Mouse (Mus musculus) liver, embryonic 14.5 days (tissue): Measurements from ENCODE around the gene Rnf7. TPM values are rescaled to one million over a fixed set of nuclear protein-coding genes. Genes with fewer than 3 reads are reported as not detected.

Experiments
- ATAC-seq: fragments of 200-750 bp; cut with Nextera tagmentation; 2 replicates; pipeline ENCODE4 v1.8.0; 2017; ENCODE audit warnings: moderate number of reproducible peaks, mild to moderate bottlenecking, moderate library complexity; ENCODE audit not compliant: insufficient read depth
- DNase-seq, 3 experiments: peaks; one replicate each; pipeline ENCODE4 v3.0.0-alpha.2; 2012 to 2013; ENCODE audit warnings: low read depth in 3 of 3, low spot score in 3 of 3
- H3K27ac ChIP-seq: fragments of 300-500 bp; sonication (generic); 2 replicates; pipeline ENCODE4 v1.5.1; 2014; ENCODE audit warnings: moderate library complexity, mild to moderate bottlenecking, control low read depth, inconsistent platforms
- H3K27me3 ChIP-seq: fragments of 300-500 bp; sonication (generic); 2 replicates; pipeline ENCODE4 v1.6.1; 2014; ENCODE audit warnings: mild to moderate bottlenecking, low read length, moderate library complexity; ENCODE audit not compliant: control insufficient read depth, insufficient read depth
- H3K36me3 ChIP-seq: fragments of 300-500 bp; sonication (generic); replicated peaks from 2 replicates; pipeline ENCODE4 v1.6.1; 2014; ENCODE audit warnings: low read depth; ENCODE audit not compliant: control insufficient read depth, insufficient read depth
- H3K4me1 ChIP-seq, 2 experiments: fragments of 200-500 bp in 1 of 2; fragments of 300-500 bp in 1 of 2; sonication (generic) in 1 of 2; replicated peaks; 2 replicates each; pipeline ENCODE4 v1.6.1; 2012 to 2014; ENCODE audit warnings: antibody characterized with exemption in 1 of 2, inconsistent platforms in 1 of 2, low read length in 1 of 2; ENCODE audit not compliant: control insufficient read depth in 2 of 2, insufficient read depth in 2 of 2
- H3K4me2 ChIP-seq: fragments of 300-500 bp; sonication (generic); 2 replicates; pipeline ENCODE4 v1.6.1; 2014; ENCODE audit warnings: low read depth, mild to moderate bottlenecking, control low read depth, moderate library complexity
- H3K4me3 ChIP-seq, 2 experiments: fragments of 200-500 bp in 1 of 2; fragments of 300-500 bp in 1 of 2; sonication (generic) in 1 of 2; 2 replicates each; pipeline ENCODE4 v1.5.1; 2012 to 2014; ENCODE audit warnings: low read depth in 2 of 2, low read length in 2 of 2, mild to moderate bottlenecking in 2 of 2, control low read depth in 1 of 2, inconsistent platforms in 1 of 2, moderate library complexity in 1 of 2; ENCODE audit not compliant: insufficient read depth in 1 of 2
- H3K9ac ChIP-seq: fragments of 300-500 bp; sonication (generic); replicated peaks from 2 replicates; pipeline ENCODE4 v1.6.1; 2014; ENCODE audit warnings: mild to moderate bottlenecking, control low read depth, moderate library complexity
- H3K9me3 ChIP-seq: fragments of 300-500 bp; sonication (generic); 2 replicates; pipeline ENCODE4 v1.6.1; 2016; ENCODE audit warnings: low read length, mixed read lengths; ENCODE audit not compliant: control insufficient read depth
- CTCF ChIP-seq: IDR thresholded peaks from 2 replicates; pipeline ENCODE4 v1.5.1; 2016; ENCODE audit warnings: antibody characterized with exemption, low read depth, control low read depth
- EP300 ChIP-seq: IDR thresholded peaks from 2 replicates; pipeline ENCODE4 v1.6.1; 2016; ENCODE audit warnings: antibody characterized with exemption, low read depth
- WGBS: fragments of 180-500 bp; shearing (Covaris S2); extraction: QIAGEN DNeasy Blood & Tissue Kit; methylation state at CpG from one replicate; pipeline ENCODE4 v1.1.7; 2014; ENCODE audit not compliant: insufficient replicate concordance; 5-methylcytosine and 5-hydroxymethylcytosine counted together
- polyA plus RNA-seq, 2 experiments: library from polyadenylated mRNA; depleted of rRNA in 1 of 2; stranded (reverse) in 1 of 2; unstranded in 1 of 2; fragments of >200 nt; fragmentation: Nextera tagmentation in 1 of 2; extraction: Ambion mirVana in 1 of 2; gene quantifications; 2 replicates each; pipeline versions ENCODE4 v1.2.1 to v1.2.3; 2012 to 2014

The Rnf7 gene
- polyA plus RNA-seq, 2 experiments = 64.2 to 78.6 TPM

DNA sequence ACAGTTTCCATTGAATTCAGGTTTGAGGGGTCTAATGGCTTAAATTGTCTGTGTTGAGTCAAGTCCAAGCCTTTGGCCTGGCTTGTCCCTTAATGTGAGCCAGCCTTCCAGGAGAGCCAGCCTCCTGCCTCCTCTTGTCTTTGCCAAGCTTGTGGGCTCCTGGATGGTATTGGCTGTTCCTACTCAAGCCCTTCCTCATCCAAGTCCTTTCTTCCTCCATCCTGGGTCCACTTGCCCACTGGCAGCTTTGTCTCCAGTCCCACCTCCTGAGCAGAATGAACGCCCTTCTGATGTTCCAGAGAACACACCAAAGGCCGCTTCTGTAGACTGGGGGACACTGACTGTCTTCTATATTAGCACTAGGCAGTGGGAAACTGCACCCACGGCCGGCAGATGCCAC, 26.7 kb upstream of the Rnf7 start:
- Histone ChIP-seq H3K27me3 (no peaks in the 10 kb centered on the region), H3K4me3 (no peak overlapping the region), H3K27ac (no peak overlapping the region), H3K4me2 (no peak overlapping the region), H3K36me3 (no peaks in the 10 kb centered on the region), H3K4me1 (peaks cover 0 to 2% of the 10 kb centered on the region in 2 experiments; a peak in 1 of 4 replicates), H3K9ac (no peak overlapping the region), H3K9me3 (no peaks in the 10 kb centered on the region)
- no peak for TF ChIP-seq CTCF
- TF ChIP-seq EP300 = no peak
- ATAC-seq (no peak), DNase-seq (no peak)
- 75% methylated on average over 4 of the region's 4 CpGs for WGBS

DNA sequence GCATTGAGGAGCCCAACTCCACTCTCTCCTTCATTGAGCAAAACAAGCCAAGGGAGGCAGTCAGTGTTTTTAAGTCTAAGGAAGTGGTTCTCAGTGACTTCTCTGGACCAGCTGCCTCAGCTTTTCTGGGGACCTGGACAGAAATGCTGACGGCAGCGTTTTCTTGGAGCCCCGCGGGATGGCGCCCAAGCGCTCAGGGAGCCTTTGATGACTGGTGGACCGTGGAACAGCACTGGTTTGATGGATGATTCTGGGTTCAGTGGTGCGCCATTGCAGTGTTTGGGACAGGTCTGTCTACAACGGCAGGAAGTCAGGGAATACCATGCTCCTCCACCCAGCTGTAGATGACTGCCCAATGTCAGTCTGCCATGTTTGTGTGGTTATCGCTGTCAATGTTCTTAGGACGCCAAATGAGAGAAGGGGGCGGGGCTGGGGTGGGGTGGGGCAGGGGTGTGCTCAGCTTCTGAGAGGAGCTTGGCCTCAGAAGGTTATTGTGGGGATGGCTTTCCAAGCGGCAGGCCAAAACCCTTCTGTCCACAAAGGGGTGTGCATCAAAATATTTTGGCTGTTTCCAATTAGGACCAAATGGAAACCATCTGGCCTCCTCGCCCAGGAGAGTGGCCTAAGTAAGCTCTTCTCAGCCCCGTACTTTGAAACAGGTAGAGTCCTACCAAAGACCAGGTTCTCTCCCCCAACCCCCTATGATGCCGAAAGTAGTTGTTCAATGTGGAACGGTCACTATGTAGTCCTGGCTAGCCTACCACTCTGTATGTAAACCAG, 25.8 kb upstream of the Rnf7 start:
- no peaks in the 10 kb centered on the region for H3K27me3 ChIP-seq
- no peaks in the 10 kb centered on the region for H3K9me3 ChIP-seq
- WGBS = 71% methylated on average over 17 of the region's 17 CpGs
- H3K4me2 ChIP-seq = no peak overlapping the region
- H3K4me3 ChIP-seq = no peak overlapping the region
- no peak overlapping the region for H3K27ac ChIP-seq
- no peak for ATAC-seq
- peaks cover 0 to 2% of the 10 kb centered on the region in 2 experiments; a peak in 1 of 4 replicates for H3K4me1 ChIP-seq
- H3K36me3 ChIP-seq = no peaks in the 10 kb centered on the region
- no peak for DNase-seq
- TF ChIP-seq EP300 (no peak), CTCF (no peak)
- H3K9ac ChIP-seq = no peak overlapping the region

DNA sequence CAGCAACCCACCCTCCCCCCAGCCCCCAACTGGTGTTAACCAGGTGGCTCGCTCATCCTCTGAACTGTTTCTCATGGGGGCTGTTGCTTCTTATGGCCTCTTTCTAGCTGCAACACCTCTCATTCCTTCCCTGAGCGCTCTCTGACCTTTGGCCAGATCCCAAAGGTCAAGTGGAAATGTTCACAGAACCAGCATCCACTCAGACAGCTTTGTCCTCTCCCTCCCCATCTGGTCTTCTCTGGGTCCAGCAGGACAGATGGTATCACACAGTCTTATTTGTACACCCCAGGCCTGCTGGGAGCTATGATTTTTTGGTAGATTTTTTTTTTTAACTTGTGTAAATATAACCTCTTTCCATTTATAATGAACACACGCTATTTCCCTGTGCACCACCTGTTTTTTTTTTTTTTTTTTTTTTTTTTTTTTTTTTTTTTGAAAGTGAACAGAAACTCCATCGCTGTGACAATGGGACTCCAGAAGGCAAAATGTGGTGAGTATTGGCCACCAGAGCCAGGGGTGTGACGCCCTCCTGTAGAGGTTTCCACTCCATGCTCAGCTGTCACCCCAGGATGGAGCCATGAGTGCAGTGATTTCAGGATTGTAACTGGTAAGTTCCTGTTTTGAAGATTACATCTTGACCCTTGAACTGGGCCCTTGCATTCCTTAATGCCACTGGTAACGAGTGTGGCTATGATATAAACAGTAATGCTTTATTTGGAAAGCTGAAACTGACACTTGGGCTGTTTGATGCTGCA, 24.6 kb upstream of the Rnf7 start:
- H3K27me3 ChIP-seq = no peaks in the 10 kb centered on the region
- H3K4me2 ChIP-seq = no peak overlapping the region
- TF ChIP-seq EP300 = no peak
- no peak for TF ChIP-seq CTCF
- WGBS = 63% methylated on average over 6 of the region's 6 CpGs
- no peak overlapping the region for H3K27ac ChIP-seq
- H3K4me1 ChIP-seq = peaks cover 0 to 2% of the 10 kb centered on the region in 2 experiments; a peak in 1 of 4 replicates
- no peak for ATAC-seq
- H3K36me3 ChIP-seq = no peaks in the 10 kb centered on the region
- H3K4me3 ChIP-seq = no peak overlapping the region
- no peaks in the 10 kb centered on the region for H3K9me3 ChIP-seq
- no peak for DNase-seq
- H3K9ac ChIP-seq = no peak overlapping the region

DNA sequence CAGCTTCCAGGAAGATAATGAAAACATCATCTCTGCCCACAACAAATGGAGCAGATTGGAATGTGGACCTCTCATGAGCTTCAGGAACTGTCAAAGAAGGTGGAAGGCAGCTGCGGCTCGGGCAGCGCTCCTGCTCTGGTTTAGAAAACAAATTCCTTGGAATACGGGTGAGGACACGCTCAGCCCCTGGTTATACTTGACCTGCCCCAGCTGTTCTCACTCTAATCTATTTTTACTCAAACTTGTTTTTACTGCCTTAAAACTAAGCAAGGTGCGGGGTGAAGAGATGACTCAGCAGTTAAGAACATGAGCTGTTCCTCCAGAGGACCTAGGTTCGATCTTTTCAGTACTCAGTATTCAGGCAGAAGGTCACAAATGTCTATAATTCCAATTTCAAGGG, 22.7 kb upstream of the Rnf7 start:
- no peak for TF ChIP-seq EP300
- no peak for TF ChIP-seq CTCF
- ATAC-seq (no peak), DNase-seq (no peak)
- no peaks in the 10 kb centered on the region for H3K27me3 ChIP-seq
- H3K9ac ChIP-seq = no peak overlapping the region
- no peak overlapping the region for H3K4me2 ChIP-seq
- no peaks in the 10 kb centered on the region for H3K9me3 ChIP-seq
- 65% methylated on average over 7 of the region's 7 CpGs for WGBS
- H3K4me1 ChIP-seq = peaks cover 0 to 2% of the 10 kb centered on the region in 2 experiments; a peak in 1 of 4 replicates
- no peaks in the 10 kb centered on the region for H3K36me3 ChIP-seq
- H3K4me3 ChIP-seq = no peak overlapping the region
- H3K27ac ChIP-seq = no peak overlapping the region

DNA sequence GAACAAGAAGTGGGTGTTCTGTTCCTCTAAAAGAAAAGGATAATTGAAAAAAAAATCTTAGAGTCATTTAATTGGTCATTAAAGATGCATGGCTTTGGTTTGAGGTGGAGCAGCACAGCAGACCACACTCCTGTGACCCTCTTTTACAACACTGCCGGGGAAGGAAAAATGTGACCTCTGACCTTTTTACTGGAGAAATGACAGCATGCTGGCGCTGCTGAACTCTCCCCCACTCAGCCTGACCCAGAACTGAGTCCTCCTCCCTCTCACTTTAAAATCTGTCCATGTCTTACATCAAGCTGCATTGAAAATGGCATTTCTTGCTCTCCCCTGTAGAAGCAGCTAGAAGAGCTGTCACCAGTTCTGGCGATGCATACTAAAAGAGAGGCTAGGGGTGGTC, 14.7 kb upstream of the Rnf7 start:
- ATAC-seq (no peak), DNase-seq (no peak)
- no peak overlapping the region for H3K27ac ChIP-seq

More for the DNA sequence above, 14.7 kb upstream of the Rnf7 start:
- Histone ChIP-seq H3K27me3 (no peaks in the 10 kb centered on the region), H3K4me1 (0 out of 4 replicates have a peak, but pooled peaks cover 0 to 3% of the 10 kb centered on the region in 2 experiments), H3K4me3 (no peak overlapping the region), H3K4me2 (no peak overlapping the region), H3K9me3 (no peaks in the 10 kb centered on the region), H3K36me3 (no peaks in the 10 kb centered on the region), H3K9ac (no peak overlapping the region)
- TF ChIP-seq EP300 = no peak
- no peak for TF ChIP-seq CTCF
- WGBS = 27% methylated on average over 3 of the region's 3 CpGs
